Mouse (Mus musculus) right cerebral cortex, adult 18-20 months (tissue): ENCODE data around the gene Spp1.
A peak's percentile ranks its signal among the peaks of the same experiment; 100 is the strongest.
"Not testable (repeated sequence)": the region's sequence is repeated elsewhere in the genome, so short reads cannot be mapped to it uniquely, and the experiment has no call there.

Source experiments
- DNase-seq: peaks from one replicate; pipeline ENCODE4 v3.0.0; 2022; ENCODE audit warnings: mixed read lengths

Gene Spp1

DNA sequence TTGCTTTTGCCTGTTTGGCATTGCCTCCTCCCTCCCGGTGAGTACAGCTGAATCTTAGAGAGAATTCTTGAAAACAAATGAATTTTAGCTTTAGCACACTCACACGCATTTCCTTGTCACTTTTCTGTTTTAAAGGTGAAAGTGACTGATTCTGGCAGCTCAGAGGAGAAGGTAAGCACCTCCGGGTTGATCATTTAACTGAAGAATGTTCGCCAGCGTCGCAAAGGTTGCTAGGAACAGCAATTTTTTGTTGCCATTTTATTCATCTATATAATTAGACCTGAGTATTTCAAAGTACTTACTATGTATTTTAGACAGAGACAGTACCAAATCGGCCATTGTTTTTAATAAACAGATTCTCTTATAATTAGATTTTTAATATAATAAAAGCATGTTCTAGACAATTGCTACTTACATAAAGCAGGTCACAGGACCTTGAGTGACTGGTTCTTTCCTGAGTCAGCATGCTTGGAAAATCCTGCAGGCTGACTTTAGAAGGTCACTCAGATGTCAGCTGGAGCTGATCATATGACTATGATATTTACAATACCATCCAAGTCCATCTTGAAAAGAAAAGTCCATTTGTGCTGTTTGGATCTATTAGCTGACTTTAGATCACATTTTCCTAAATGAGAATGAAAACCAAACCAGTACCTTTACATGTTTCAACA, 1.6 kb downstream of the Spp1 start:
- no peak for DNase-seq

DNA sequence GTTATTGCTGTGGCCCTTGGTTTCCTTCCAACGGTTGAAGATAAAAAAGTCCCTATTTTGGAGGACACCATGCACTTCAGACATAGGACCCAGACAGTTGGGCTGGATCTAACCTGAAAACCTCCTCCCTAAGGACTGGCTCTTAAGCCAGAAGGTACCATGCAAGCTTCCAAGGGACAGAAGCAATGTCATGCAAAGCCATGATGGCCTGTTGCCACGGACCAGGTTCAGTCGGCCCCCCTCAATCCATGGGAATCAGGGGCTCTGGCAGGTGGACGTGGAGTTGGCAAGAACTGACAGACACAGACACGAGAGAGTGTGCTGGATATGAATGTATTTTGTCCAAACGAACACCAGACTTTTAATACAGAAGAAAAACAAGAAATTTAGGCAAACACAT, 7.5 kb downstream of the Spp1 start:
- no peak for DNase-seq

DNA sequence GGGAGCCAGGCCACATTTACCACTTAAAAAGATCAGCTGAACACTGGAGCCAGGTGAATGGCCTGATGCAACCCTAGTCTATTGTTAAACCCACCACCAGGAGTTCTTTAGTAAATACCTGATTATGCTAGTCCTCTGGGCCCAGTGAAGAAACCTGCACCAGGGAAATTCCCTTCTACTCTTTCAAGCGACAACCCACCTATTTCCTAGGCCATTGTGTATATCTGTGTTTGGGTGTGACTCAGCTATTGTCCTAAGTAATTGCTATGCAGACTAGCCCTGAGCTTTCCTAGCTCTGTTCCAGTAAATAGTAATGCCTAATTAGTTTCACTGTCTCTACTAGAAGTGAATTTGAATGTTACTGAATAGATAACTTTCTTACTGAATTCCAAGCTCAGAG, 7.9 kb downstream of the Spp1 start:
- no peak for DNase-seq

DNA sequence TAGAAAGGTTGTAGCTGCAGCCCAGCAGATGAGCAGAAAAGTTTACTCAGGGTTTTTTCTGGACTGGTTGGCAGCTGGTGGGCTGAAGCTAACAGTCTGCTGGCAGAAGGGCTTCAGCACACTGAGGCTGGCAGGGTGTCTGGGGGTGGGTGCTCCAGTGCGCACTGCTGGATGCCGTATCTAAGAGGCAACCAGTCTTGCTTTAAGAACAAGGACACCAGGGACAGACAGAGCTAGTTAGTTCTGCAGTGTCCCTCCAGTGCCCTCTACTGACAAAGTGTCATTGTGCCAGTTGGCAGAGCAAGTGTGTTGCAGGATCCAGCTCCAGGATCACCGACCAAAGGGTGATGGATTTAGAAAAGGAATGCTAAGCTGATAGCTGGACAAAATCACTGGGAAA, 11.2 kb downstream of the Spp1 start:
- DNase-seq = peak; percentile 74

DNA sequence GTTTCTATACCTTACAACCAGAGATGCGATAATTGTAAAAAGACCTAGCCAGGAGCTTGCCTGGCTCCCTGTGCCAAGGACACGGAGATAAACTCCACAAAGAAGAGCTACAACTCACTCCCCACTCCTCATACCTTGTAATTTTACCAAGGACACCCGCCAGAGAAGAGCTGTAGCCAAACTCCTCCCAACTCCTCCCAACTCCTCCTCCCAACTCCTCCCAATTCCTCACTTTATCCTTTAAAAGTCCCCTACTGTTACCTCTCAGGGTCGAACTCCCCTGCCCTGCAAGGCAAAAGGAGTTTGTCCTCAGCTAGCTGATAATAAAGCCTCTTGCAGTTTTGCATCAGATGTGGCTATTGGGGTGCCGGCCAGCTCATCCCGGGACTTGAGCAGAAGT, 13.4 kb downstream of the Spp1 start:
- not testable (repeated sequence) for DNase-seq

DNA sequence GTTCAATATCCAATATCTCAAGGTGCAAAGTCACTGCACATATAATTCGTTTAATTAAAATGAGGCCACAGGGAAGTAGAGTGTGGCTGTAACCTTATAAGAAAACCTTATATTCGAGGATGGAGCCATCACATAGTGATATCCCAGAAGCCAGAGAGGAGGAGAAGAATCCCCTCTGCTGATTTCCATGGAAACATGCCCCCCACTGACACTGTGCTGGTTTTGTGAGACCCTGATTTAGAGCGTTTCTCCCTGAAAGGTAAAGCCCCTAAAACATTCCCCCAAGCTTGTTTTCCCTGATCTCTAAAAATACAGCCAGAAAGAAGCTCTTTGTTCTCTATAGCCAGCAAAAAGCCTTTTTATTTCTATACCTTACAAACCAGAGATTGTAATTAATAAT, 14.6 kb downstream of the Spp1 start:
- no peak for DNase-seq

DNA sequence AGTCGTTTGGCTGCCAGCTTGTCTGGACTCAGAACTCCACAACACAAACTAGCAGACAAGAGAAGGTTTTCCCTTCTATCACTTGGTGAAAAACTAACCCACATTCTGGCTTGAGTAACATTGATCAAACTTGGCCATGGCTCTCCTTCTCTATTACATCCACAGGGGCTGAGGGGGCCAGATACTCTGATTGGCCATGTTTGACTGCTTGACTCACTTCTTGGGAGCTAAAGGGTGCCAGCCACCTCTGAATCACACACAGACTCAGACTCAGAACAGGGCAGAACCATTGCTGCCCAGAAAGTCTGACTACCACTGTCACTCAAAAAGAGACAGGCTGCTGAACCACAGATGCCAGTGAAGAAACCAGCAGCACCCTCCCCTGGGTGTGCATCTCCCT, 18.2 kb downstream of the Spp1 start:
- no peak for DNase-seq

DNA sequence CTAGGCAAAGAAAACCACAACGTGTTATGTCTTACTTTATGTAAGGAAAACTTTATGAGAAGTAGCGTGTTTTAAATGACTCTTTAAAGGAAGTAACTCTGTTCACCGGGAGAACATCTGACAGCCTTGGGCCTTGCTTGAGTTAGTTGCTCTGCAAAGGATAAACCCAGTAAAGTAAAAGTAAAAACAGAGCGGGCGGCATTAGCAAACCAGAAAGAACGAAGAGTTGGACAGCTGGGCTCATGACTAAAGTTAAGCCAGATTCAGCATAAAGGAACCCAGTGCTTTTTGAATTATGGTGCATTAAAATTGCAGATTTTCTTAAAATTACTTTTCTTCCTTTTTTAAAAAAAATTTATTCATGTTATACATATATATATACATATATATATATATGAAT, 19.6 kb downstream of the Spp1 start:
- no peak for DNase-seq

DNA sequence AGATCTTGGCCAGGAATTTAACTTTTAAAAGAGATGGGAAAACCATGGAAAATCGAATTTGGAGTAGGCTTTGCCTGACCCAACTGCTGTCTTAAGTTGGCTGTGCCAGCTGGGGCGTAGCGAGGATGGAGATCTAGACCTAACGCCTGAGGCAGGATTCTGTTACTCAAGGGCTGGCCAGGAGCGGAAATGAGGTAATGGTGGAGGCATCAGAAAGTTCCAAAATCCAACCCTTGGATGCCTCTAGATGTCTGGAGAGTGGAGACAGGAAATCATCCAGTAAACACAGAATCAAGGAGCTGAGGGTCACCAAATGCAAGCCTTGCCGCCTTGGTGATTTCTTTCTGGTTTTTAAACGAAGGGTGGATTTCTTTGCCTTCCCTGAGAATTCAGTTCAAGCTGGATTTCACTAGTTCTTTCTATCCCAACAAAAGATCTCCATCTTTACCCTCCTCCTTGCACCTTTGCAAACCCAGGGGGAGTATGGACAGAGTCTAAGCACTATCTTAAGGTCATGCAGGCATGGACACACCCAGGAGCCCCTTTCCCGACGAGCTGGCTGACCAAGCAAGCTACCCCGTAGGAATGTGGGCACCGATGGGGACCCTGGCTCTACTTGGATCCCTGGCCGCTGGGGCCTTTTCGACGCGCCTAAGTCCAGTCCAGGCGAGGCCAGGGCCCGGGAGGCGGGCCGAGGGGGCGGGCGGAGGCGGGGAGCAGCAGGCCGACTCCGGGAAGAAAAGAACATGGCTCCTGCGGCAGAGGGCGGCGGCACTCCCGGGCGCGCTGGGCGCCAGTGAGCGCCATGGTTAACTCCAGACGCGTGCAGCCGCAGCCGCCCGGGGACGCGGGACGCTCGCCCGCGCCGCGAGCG, 24.2 kb downstream of the Spp1 start, which contains the start of gene Pkd2:
TSS of gene Pkd2 (plus strand) at position 619 of the 874 bp plus-strand sequence.
- DNase-seq = peak; percentile 62

DNA sequence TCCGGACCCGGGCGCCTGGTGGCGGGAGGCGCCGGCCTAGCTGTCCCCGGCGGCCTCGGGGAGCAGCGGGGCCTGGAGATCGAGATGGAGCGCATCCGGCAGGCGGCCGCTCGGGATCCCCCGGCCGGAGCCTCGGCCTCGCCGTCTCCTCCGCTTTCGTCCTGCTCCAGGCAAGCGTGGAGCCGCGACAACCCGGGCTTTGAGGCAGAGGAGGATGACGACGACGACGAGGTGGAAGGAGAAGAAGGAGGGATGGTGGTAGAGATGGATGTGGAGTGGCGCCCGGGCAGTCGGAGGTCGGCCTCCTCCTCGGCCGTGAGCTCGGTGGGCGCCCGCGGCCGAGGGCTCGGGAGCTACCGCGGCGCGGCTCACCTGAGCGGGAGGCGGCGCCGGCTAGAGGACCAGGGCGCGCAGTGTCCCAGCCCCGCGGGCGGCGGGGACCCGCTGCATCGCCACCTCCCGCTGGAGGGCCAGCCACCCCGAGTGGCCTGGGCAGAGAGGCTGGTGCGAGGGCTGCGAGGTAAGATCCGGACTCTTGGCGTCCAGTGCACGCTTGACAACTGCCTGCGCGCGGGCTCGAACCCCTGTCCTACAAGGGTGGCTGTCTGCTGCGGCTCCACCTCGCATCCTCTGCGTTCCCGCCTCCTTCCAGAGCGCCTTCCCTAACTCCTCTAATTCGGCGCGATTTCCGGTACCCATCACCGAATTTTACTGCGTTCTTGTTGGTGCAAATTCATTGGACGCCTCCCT, 25.0 kb downstream of the Spp1 start:
- DNase-seq = peak; percentile 77

DNA sequence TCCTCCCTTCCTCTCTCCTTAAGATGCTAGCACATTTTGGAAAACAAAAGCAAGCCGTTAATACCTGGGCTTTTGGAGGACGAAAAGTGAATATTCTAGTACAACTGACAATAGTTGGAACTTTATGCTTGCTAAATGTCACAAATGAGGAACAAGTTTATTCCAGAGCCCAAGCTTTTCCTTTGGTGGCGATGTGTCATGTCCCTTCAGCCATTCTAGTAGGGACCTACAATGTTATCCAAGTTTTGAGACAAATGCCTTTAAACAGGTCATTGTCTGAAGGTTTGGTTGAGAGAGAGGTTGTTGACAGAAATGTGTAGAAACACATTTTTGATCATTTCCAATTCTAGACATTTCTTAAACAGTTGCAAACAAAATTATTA, 25.5 kb downstream of the Spp1 start:
- DNase-seq = no peak

DNA sequence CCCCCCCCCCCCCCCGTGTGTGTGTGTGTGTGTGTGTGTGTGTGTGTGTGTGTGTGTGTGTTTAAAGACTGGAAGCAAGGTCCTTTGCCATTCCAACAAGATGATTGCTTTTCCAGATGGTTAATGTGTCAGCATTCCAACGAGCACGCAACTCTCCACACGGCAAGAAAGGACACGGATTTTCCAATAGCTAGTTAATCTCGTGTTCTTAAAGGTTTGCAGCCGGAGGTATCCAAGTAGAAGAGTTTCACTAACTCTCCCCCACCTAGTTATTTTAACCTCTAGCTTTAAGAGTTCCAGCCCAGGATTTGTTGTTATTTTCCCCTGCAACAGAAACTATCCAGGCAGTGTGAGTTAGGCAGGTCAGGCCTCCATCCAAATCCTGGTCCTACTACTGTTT, 25.9 kb downstream of the Spp1 start:
- no peak for DNase-seq

DNA sequence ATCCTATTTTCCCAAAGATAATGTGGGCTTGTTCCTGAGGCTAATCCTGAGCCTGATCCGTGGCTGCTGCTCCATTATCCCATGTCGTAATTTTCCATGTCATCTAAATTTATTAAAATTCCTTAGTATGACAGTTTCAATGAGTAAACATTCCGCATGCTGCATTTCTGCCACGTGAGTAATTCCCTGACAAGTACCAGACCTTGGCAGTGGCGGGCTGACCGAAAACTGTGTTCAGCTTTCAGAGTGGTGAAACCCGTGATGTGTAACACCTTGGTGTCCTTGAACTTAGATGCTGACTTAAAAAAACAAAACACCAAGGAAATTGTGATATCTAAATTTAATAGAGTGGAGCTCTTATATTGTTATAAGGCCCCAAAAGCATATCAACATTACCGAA, 30.4 kb downstream of the Spp1 start:
- DNase-seq = no peak

DNA sequence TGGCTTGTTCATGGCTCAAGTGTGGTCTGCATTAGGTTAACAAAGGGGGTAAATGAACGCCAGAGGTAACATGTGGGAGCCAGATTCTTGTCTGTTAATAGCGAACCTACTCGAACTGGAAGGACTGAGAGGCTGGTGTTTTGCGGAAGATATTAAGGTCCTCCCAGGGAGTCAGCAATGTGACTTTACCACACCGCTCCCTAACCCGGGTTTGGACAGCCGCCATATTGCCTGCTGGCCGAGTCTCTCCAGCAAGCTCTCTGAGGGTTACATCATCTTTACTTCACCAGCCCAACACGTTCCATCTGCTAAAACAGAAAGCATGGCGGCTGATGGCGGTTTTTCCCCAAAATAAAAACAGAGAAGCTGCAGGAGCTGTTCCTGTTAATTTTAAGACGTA, 30.8 kb downstream of the Spp1 start:
- peak; percentile 21 for DNase-seq

DNA sequence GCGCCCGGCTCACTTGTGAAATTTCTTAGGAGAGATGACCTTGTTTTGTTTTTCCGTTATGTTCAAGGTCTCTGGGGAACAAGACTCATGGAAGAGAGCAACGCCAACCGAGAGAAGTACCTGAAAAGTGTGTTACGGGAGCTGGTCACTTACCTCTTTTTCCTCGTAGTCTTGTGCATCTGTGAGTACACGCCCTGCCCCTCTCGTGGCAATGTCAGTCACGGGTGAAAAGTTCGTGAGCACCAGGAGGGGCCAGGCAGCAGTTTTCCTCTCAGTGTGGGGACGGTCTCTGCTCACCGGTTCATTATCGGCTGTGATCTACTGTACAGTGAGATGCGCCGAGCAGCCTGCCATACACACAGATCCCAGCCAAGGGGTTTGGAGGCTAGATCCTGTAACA, 31.9 kb downstream of the Spp1 start:
- DNase-seq = no peak

DNA sequence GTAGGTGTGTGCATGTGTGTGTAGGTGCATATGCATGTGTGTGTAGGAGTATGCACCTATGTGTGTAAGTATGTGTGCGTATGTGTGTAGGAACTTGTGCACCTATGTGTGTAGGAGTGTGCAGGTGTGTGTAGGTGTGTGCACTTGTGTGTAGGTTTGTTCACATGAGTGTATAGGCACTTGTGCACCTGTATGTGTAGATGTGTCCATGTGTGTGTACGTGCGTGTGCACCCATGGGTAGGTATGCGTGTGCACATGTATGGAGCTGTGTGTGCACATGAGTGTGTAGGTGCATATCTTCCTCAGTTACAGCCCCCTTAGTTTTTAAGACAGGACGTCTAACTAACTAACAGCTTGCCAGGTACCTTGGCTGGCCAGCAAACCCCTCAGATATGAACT, 33.7 kb downstream of the Spp1 start:
- no peak for DNase-seq

DNA sequence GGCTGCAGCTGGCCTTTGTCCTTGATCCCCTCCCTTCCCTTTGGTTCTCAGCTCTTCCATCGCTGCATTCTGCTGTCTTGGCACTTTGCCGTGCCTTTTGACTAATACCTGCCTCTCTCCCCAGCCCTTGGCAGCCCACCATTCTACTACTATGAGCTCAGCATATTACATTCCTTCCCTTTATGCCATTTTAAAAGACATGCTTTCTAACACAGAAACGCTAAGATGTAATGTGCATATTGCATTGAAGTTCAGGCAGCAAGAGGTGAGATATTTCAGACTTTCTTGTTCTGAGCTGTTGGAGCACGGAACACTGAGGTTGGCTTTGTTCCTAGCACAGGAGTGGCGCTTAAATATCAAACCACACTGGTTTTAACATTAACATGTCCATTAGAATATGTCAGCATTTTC, 36.1 kb downstream of the Spp1 start:
- DNase-seq = no peak

DNA sequence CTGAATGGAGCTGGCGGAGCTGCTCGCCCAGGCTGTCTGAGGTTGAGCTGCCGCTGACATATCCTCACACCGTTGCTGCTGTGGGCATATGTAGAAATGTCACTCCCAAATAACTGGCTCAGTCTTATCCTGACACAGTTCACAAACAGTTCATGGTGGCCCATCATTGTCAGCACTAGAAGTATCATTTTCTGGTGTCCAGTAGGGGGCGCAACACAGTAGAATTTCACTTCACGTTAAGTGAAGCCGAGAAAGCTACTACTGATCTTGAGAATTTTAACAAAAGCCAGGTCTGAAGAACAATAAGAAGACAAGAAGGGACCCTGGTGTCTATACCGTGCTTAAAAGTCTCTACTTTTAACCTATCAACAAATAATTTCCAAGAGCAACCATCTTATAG, 37.5 kb downstream of the Spp1 start:
- no peak for DNase-seq

DNA sequence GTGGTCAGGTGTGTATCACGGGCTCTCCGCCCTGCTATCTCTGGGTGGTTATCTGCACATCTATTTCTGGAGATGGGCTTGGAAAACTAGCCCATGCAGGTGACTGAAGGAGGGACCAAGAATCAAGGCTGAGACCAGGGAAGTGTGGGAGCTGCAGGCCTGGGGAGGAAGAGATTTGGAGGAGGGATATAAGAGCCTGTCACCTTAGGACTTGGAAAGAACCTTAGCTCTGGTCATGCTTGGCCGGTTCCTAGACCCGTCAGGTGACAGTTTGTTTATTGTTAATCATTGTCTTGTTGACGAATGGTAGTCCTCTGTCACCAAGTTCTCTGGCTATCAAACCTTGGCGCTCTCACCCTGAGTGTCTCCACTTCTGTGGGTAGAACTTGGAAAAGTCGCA, 45.4 kb downstream of the Spp1 start:
- DNase-seq = no peak

DNA sequence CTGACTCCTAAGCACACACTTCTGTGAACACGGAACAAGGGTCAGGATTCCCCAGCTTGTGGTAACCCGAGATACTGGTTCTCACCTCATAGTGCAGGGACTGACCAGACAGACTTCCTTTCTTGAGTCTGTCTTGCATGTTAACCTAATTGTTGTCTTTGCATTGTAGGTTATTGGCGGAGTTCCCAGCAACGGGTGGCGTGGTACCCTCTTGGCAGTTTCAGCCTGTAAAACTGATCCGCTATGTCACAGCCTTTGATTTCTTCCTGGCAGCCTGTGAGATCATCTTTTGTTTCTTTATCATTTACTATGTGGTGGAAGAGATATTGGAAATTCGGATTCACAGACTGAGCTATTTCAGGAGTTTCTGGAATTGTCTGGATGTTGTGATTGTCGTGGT, 47.9 kb downstream of the Spp1 start:
- no peak for DNase-seq
